Mouse (Mus musculus): ENCODE measurements around the gene Slc17a3. TPM values are rescaled to one million over a fixed set of nuclear protein-coding genes. Genes with fewer than 3 reads are reported as not detected.
A peak's percentile ranks its signal among the peaks of the same experiment; 100 is the strongest.

Gene Slc17a3
- polyA plus RNA-seq, 1 experiment from 2014 or later = 0.18 TPM

DNA sequence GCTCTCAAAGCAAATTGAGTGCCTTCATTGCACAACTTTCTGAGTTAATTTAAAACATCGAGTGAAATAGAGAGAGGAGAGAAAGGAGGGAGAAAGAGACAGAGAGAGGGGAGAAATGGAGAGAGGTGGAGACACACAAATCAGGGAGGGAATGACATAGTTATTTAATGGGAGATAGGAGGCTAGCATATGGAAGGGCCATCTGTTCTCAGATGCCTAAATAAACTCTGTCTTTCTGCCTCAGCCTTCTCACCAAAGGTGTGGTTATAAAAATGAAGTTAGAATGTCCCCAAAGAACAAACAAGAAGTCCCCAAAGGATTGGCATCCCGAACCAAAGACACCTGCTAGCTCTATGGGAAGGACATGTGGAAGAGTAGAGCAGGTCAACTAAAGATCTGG lies 10.1 kb downstream of the Slc17a3 start:
- WGBS = 87% methylated on average over 2 of the region's 2 CpGs
- ATAC-seq (ENCODE audit: low FRiP score, low read depth) = no peak
- H3K4me3 ChIP-seq = no peak overlapping the region

DNA sequence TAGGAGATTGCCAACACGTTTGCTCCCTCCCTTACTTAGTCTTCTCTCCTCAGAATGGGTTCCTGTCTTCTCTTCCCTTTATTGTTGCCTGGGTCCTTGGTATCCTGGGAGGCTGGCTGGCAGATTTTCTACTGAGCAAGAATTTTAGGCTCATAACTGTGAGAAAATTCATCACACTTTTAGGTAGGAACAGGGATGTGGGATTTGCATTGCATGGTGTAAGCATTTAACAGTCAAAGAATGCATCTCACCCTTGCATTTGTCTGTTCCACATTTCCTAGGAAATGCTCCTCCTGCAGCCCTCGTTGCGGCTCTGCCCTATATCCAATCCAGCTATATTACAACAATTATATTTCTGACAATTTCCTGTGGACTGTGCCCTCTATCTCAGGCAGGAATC lies 17.2 kb downstream of the Slc17a3 start:
- Histone ChIP-seq H3K27me3 (replicated peaks) (no peaks in the 10 kb centered on the region), H3K9me3 (no peaks in the 10 kb centered on the region), H3K4me1 (no peaks in the 10 kb centered on the region), H3K4me2 (replicated peaks) (no peak overlapping the region), H3K27ac (no peak overlapping the region), H3K36me3 (no peaks in the 10 kb centered on the region), H3K9ac (no peak overlapping the region), H3K4me3 (no peak overlapping the region)
- ATAC-seq (ENCODE audit: low FRiP score, low read depth) = no peak
- 74% methylated on average over 3 of the region's 3 CpGs for WGBS

More for the DNA sequence above, 10.1 kb downstream of the Slc17a3 start:
- Histone ChIP-seq H3K36me3 (no peaks in the 10 kb centered on the region), H3K9ac (no peak overlapping the region), H3K4me1 (no peaks in the 10 kb centered on the region), H3K27ac (no peak overlapping the region), H3K4me2 (replicated peaks) (no peak overlapping the region), H3K9me3 (no peaks in the 10 kb centered on the region), H3K27me3 (replicated peaks) (no peaks in the 10 kb centered on the region)

DNA sequence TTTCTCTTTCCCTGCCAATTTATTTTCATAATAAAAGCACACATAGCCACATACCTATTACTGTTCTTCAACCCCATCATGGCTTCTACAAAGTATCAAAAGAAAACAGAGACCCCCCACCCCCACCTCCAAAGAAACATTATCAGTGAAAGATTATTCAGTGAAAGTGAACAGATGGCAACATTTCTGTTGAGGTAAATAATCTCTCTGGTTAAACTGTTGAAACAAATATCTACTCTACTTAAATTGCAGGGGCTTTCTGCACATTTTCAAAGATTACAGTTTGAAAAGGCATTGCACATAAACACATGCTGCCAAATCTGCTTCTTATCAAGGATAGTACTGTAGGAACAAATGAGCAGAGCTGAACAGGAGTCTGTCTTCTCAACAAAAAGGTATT lies 22.6 kb downstream of the Slc17a3 start:
- H3K36me3 ChIP-seq = no peaks in the 10 kb centered on the region
- no peaks in the 10 kb centered on the region for H3K4me1 ChIP-seq
- H3K4me3 ChIP-seq = no peak overlapping the region
- no peak overlapping the region for H3K4me2 ChIP-seq (replicated peaks)
- ATAC-seq (ENCODE audit: low FRiP score, low read depth) = no peak
- no peak overlapping the region for H3K9ac ChIP-seq
- no peaks in the 10 kb centered on the region for H3K9me3 ChIP-seq
- no peak overlapping the region for H3K27ac ChIP-seq
- H3K27me3 ChIP-seq (replicated peaks) = no peaks in the 10 kb centered on the region

DNA sequence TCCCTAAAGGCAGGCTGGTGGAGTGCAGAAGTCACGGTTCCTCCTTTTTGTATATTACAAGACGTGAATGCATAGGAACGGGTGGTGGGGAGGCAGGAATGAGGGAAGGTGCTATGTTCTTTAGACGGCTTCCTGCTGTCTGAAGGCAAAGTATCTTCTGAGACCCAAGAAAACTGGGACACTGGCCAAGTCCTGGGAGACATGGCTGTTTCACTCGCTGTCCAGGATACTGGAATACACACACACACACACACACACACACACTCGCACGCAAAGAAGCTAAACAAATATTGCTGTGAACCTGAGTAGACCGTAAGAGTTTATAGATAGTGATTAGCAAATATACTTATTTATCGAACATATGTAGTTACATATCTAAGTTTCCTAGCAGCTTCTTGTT lies 25.5 kb downstream of the Slc17a3 start:
- Histone ChIP-seq H3K9ac (no peak overlapping the region), H3K9me3 (no peaks in the 10 kb centered on the region), H3K4me2 (replicated peaks) (no peak overlapping the region), H3K27ac (no peak overlapping the region), H3K4me1 (no peaks in the 10 kb centered on the region), H3K27me3 (replicated peaks) (no peaks in the 10 kb centered on the region), H3K36me3 (no peaks in the 10 kb centered on the region), H3K4me3 (no peak overlapping the region)
- no peak for ATAC-seq (ENCODE audit: low FRiP score, low read depth)
- WGBS = 90% methylated on average over 9 of the region's 9 CpGs

DNA sequence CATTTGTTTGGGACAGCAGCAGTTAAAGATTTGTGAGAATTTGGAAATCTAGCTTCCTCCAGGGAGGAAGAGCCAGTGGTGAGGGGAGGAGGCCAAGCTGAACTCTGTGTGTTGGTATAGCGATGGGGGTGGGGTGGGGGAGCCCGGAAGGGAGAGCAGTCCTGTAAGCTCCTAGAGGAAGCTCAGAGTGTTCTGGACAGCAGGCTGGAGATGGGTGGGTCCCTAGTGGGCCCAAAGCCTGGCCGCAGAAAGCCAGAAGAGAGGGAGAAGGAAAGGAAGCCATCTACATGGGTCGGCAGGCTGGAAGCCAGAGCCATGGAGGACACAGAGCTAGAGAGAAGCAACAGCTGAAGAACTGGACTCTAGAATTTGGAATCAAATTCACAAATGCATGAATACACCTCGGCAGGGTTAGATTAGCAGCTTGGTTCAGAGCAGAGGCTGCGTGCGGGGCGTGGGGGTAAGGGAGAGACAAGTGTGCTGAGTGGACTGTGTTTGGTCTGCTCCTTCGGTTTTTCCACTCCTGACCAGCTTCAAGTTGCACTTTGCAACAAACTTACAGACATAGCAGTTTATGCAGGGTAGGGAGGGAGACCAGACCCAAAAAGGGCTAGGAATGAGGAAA lies 27.0 kb downstream of the Slc17a3 start:
- H3K4me1 ChIP-seq = no peaks in the 10 kb centered on the region
- no peak overlapping the region for H3K9ac ChIP-seq
- H3K36me3 ChIP-seq = no peaks in the 10 kb centered on the region
- no peaks in the 10 kb centered on the region for H3K9me3 ChIP-seq
- WGBS = 84% methylated on average over 9 of the region's 9 CpGs
- no peak for ATAC-seq (ENCODE audit: low FRiP score, low read depth)
- no peak overlapping the region for H3K4me2 ChIP-seq (replicated peaks)
- H3K27ac ChIP-seq = no peak overlapping the region
- no peaks in the 10 kb centered on the region for H3K27me3 ChIP-seq (replicated peaks)
- H3K4me3 ChIP-seq = no peak overlapping the region

DNA sequence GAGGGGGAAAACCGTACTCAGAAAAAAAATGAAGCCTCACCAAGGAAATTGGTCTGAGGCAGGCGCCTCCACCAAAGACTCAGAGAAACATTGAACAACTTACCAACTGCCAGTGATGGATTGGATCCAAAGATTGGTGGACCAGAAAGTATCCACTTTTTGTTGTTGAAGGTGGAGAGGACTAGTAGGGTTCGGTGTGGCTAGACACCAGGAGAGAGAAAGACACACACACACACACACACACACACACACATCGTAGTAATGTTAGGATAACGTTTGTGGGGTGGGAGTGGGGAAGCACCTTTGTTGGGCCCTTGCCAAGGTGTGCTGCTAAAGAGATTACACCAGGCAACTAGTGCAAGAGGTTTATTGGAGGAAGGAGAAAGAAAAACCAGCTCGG lies 27.8 kb downstream of the Slc17a3 start:
- ATAC-seq (ENCODE audit: low FRiP score, low read depth) = no peak
- Histone ChIP-seq H3K4me1 (no peaks in the 10 kb centered on the region), H3K9me3 (no peaks in the 10 kb centered on the region), H3K4me3 (no peak overlapping the region), H3K27ac (no peak overlapping the region), H3K9ac (no peak overlapping the region), H3K36me3 (no peaks in the 10 kb centered on the region), H3K4me2 (replicated peaks) (no peak overlapping the region), H3K27me3 (replicated peaks) (no peaks in the 10 kb centered on the region)
- WGBS = 90% methylated on average over 6 of the region's 6 CpGs

DNA sequence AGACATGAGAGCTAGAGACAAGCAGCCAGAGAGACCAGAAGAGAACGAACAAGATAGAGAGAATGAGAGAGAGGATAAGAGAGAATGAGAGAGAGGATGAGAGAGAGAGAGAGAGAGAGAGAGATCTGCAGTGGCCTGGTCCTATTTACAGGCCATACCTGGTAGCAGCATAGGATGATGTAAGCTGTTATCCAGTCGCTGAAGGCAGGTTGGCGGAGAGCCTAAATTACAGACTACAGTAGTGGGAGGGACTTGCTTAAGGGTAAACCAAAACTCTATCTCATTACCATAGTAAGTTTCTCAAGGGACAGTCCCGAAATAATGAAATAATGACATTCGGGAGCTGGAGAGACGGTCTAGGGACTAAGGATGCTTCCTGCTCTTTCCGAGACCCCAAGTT lies 28.2 kb downstream of the Slc17a3 start, which contains the start of gene Slc17a1:
Gene Slc17a1, plus strand, starts transcription at position 346 of the 400 bp plus-strand sequence.
- ATAC-seq (ENCODE audit: low FRiP score, low read depth) = no peak

DNA sequence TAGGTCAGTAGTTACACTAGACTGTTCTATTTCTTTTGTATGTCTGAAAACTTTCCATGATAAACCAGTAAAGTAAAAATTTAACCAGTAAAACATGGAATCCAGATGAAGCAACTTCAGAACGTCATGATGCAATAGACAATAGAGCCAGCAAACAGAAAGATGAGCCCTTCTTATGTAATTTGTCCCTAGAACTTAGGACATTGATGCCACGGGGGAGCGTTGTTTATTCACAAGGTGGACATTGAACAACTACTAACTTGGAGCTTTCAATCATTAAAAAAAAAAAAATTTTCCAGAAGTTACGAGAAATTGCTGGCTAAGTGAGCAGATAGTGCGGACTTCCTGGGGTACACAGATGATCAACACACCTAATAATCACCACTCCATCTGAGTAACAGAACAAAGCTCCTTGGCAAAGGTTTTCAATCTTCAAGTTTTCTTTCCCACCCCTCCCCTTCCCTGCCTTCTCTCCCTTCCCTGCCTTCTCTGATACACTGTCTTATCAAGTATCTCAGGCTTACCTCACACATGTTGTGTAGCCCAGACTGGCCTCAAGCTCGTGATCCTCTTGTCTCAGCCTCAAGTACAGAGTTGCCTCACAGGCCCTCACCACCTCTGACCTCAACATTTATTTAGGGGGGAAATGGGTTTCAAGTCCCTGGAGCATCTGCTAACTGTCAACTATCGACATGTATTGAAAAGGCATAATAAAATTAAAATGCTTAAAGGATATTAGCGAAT lies 29.7 kb downstream of the Slc17a3 start:
- Histone ChIP-seq H3K4me2 (replicated peaks) (no peak overlapping the region), H3K9me3 (no peaks in the 10 kb centered on the region), H3K36me3 (no peaks in the 10 kb centered on the region), H3K4me3 (no peak overlapping the region), H3K27me3 (replicated peaks) (no peaks in the 10 kb centered on the region), H3K4me1 (no peaks in the 10 kb centered on the region), H3K27ac (no peak overlapping the region), H3K9ac (no peak overlapping the region)
- ATAC-seq (ENCODE audit: low FRiP score, low read depth) = no peak
- 91% methylated on average over 8 of the region's 8 CpGs for WGBS

More for the DNA sequence above, 28.2 kb downstream of the Slc17a3 start, which contains the start of gene Slc17a1:
- Histone ChIP-seq H3K27ac (no peak within 1 kb of the TSS), H3K4me3 (no peak within 1 kb of the TSS), H3K27me3 (replicated peaks) (no peaks in the 10 kb centered on the region), H3K9me3 (no peaks in the 10 kb centered on the region), H3K36me3 (no peaks in the 10 kb centered on the region), H3K4me1 (no peaks in the 10 kb centered on the region), H3K9ac (no peak within 1 kb of the TSS), H3K4me2 (replicated peaks) (no peak within 1 kb of the TSS)
- WGBS = 91% methylated on average over 7 of the region's 7 CpGs

DNA sequence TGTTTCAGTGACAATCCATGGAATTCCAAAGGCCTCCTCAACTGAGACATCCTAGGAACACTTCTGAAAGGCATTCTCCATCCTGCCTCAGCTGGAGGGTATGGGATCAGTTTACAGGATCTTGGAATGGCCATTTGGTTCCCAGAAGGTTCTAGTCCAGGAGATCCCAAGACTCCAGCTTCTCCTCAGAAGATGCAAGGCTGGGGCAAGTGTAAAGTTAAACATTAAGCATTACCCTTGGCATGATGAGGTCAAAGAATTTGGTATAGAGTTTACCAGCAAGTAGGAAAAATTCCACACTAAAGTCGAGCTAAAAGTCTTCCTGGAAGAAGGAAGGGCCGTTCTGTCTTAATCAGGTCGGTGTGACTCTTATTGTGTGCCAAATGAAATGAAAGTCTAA lies 30.8 kb downstream of the Slc17a3 start:
- Histone ChIP-seq H3K9me3 (no peaks in the 10 kb centered on the region), H3K4me3 (no peak overlapping the region), H3K4me2 (replicated peaks) (no peak overlapping the region), H3K27me3 (replicated peaks) (no peaks in the 10 kb centered on the region), H3K27ac (no peak overlapping the region), H3K4me1 (no peaks in the 10 kb centered on the region), H3K36me3 (no peaks in the 10 kb centered on the region), H3K9ac (no peak overlapping the region)
- WGBS = 79% methylated on average over 3 of the region's 3 CpGs
- no peak for ATAC-seq (ENCODE audit: low FRiP score, low read depth)

DNA sequence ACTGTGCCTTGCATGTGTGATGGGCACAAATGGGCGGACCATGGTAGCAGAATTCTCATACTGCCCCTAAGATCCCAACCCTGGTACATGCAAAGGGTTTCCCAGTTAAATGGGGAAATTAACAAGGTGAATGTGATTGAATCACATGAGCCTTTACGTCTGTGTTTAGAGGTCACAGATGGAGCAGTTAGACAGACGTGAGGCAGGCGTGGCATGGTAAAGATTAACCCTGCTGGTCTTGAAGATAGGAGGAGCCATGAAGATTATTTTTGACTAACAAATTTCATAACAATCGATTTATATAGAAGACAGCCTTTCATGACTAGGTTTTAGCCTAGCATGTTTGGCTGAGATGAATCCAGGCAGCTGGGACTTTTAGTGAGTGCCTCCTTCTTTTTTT lies 33.9 kb downstream of the Slc17a3 start:
- 85% methylated on average over 5 of the region's 5 CpGs for WGBS
- H3K4me1 ChIP-seq = no peaks in the 10 kb centered on the region
- H3K36me3 ChIP-seq = no peaks in the 10 kb centered on the region
- no peaks in the 10 kb centered on the region for H3K9me3 ChIP-seq
- H3K27ac ChIP-seq = no peak overlapping the region
- H3K27me3 ChIP-seq (replicated peaks) = no peaks in the 10 kb centered on the region
- H3K4me3 ChIP-seq = no peak overlapping the region
- no peak overlapping the region for H3K4me2 ChIP-seq (replicated peaks)
- H3K9ac ChIP-seq = no peak overlapping the region
- ATAC-seq (ENCODE audit: low FRiP score, low read depth) = no peak

DNA sequence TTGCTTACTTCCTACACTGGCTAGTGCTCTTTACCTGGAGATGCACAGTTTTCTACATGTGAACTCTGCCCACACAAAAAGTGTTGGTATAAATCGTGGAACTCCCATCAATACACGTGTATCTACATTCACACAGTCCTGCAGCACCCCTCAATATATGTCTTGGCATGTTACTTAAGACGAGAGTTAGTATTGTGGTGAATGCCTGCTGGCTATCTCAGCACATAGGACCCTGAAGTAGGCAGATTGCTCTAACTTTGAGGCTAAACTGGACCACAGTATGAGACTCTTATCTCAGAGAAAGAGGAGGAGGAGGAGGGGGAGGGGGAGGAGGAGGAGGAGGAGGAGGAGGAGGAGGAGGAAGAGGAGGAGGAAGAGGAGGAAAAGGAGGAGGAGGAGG lies 39.9 kb downstream of the Slc17a3 start:
- Histone ChIP-seq H3K9me3 (no peaks in the 10 kb centered on the region), H3K27me3 (replicated peaks) (no peaks in the 10 kb centered on the region), H3K27ac (no peak overlapping the region), H3K36me3 (no peaks in the 10 kb centered on the region), H3K4me3 (no peak overlapping the region), H3K4me2 (replicated peaks) (no peak overlapping the region), H3K4me1 (no peaks in the 10 kb centered on the region), H3K9ac (no peak overlapping the region)
- 71% methylated on average over 3 of the region's 3 CpGs for WGBS
- no peak for ATAC-seq (ENCODE audit: low FRiP score, low read depth)

DNA sequence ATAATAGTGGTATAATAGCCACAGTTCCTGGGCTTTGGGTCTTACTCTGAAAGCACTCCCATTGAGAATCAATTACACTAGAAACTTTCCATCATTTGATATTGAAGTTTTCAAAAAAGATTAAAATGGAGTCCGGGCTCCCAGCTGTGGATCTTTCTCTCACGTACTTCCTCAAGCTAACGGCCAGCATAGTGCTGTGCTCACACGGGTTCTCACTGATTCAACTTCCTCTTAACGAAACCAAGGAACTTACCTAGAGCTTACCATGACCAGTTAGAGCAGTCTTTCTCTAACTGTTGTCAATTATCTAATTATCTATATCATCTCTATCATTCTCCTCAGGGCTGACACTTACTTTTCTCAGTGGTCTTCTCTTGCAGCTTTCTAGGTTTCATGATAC lies 40.4 kb downstream of the Slc17a3 start:
- Histone ChIP-seq H3K27ac (no peak overlapping the region), H3K9ac (no peak overlapping the region), H3K9me3 (no peaks in the 10 kb centered on the region), H3K36me3 (no peaks in the 10 kb centered on the region), H3K4me3 (no peak overlapping the region), H3K4me1 (no peaks in the 10 kb centered on the region), H3K27me3 (replicated peaks) (no peaks in the 10 kb centered on the region), H3K4me2 (replicated peaks) (no peak overlapping the region)
- ATAC-seq (ENCODE audit: low FRiP score, low read depth) = no peak
- 88% methylated on average over 5 of the region's 5 CpGs for WGBS

DNA sequence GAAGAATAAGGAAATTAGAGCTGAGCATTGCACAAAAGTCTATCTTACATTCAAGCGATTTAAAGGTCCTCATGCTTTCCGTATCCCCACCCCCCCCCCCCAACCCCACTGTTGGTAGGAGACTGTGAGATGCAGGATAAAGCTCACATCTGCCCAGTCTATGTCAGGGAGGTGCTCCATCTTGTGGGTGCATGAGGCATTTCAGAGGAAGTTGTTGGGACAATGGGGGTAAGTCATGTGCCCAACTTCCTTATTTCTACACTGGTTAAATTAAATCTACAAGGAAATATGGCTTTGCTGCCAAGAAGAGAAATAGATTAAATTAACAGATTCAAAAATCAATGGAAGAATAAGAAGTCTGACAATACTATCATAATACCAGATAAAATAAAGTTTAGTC lies 46.3 kb downstream of the Slc17a3 start:
- Histone ChIP-seq H3K4me2 (replicated peaks) (no peak overlapping the region), H3K4me1 (no peaks in the 10 kb centered on the region), H3K27me3 (replicated peaks) (no peaks in the 10 kb centered on the region), H3K9me3 (no peaks in the 10 kb centered on the region), H3K9ac (no peak overlapping the region), H3K36me3 (no peaks in the 10 kb centered on the region), H3K4me3 (no peak overlapping the region), H3K27ac (no peak overlapping the region)
- WGBS = 42% methylated on average over 2 of the region's 2 CpGs
- ATAC-seq (ENCODE audit: low FRiP score, low read depth) = 0 out of 2 replicates have a peak, but pooled peaks have one; percentile 41

Measured in neural tube, embryonic 12.5 days (tissue).